14 mouse cellular contexts compared by ENCODE assay signal in the genomic region with DNA sequence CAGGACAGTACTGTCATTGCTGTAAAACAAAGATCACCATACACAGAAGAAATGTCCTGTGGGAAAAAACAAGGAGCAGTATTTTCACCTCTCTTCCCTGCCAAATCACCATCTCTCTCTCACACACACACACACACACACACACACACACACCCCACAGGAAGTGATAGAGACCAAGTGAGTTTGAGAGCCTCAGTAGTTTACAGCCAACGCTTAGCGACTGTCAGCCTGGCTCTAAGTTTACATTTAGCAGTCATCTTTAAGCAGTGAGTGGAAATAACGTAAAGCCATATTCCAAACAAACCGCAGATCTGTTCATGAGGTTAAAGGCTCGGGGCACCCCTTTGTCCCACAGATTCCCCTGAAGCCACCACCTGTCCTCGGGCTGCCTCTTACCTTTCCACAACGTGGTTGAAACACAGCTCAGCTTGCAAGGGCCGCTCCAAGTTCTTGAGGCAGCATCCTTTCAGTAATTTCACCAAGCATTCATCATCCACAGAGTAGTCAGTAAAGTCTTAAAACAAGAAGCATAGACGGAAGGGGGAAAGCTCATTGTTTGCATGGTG.
DNase-seq lines count a peak whose midpoint lies in the region; ATAC-seq and TF ChIP-seq lines count a peak whose summit lies in the region.
"Had no signal": no experiment of that assay in that cellular context is flagged by ENCODE, and none has a peak within 500 bp of the region (broad histone marks: within the 10 kb centered on the region; RNA-seq: fewer than 3 reads in every experiment).

No protein-coding gene starts in this region.

- H3K36me3 ChIP-seq in lung, embryonic 14.5 days (ENCODE audit: insufficient read depth) = no peaks in the 10 kb centered on the region
- H3K36me3 ChIP-seq in forebrain, embryonic 12.5 days (replicated peaks) = no peaks in the 10 kb centered on the region
- H3K36me3 ChIP-seq in stomach, embryonic 16.5 days (ENCODE audit: control insufficient read depth, insufficient read depth, low read length) = no peaks in the 10 kb centered on the region
- H3K36me3 ChIP-seq: liver, embryonic 15.5 days had no signal

- no peak overlapping the region for H3K4me3 ChIP-seq in lung, embryonic 14.5 days (ENCODE audit: low read depth, low read length)
- no peak overlapping the region for H3K4me3 ChIP-seq in forebrain, embryonic 12.5 days (replicated peaks)
- no peak overlapping the region for H3K4me3 ChIP-seq in stomach, embryonic 16.5 days (replicated peaks; ENCODE audit: low read length)
- H3K4me3 ChIP-seq: liver, embryonic 15.5 days; megakaryocyte, embryonic 14.5 days; myocyte had no signal

- peaks cover 15% of the 10 kb centered on the region for H3K4me1 ChIP-seq in lung, embryonic 14.5 days (ENCODE audit: insufficient read depth)
- peaks cover 9% of the 10 kb centered on the region; the same call in 1 of the 2 replicates for H3K4me1 ChIP-seq in forebrain, embryonic 12.5 days
- no peaks in the 10 kb centered on the region; the same call in none of the 2 replicates for H3K4me1 ChIP-seq in stomach, embryonic 16.5 days (ENCODE audit: control insufficient read depth, insufficient read depth, low read length)
- H3K4me1 ChIP-seq: liver, embryonic 15.5 days had no signal

- H3K27ac ChIP-seq in lung, embryonic 14.5 days (ENCODE audit: low read depth) = peak overlapping the region; percentile 61; the same call in 1 of the 2 replicates
- peak overlapping the region; percentile 14; the same call in 1 of the 2 replicates for H3K27ac ChIP-seq in forebrain, embryonic 12.5 days
- H3K27ac ChIP-seq in stomach, embryonic 16.5 days (ENCODE audit: low read length) = peak overlapping the region; percentile 54
- H3K27ac ChIP-seq: liver, embryonic 15.5 days had no signal

- H3K27me3 ChIP-seq in lung, embryonic 14.5 days (ENCODE audit: insufficient read depth, low read length) = no peaks in the 10 kb centered on the region
- H3K27me3 ChIP-seq in forebrain, embryonic 12.5 days = no peaks in the 10 kb centered on the region
- no peaks in the 10 kb centered on the region for H3K27me3 ChIP-seq in stomach, embryonic 16.5 days (ENCODE audit: control insufficient read depth, insufficient read depth, low read length)
- H3K27me3 ChIP-seq: liver, embryonic 15.5 days; Patski had no signal

- no peaks in the 10 kb centered on the region for H3K9me3 ChIP-seq in lung, embryonic 14.5 days (ENCODE audit: low read depth, low read length)
- no peaks in the 10 kb centered on the region for H3K9me3 ChIP-seq in forebrain, embryonic 12.5 days
- H3K9me3 ChIP-seq in stomach, embryonic 16.5 days (replicated peaks; ENCODE audit: control insufficient read depth, low read length) = no peaks in the 10 kb centered on the region
- H3K9me3 ChIP-seq: liver, embryonic 15.5 days; megakaryocyte, embryonic 14.5 days had no signal

- no peak for TF ChIP-seq CTCF in lung, embryonic 14.5 days (IDR thresholded peaks at IDR 0.05; ENCODE audit: low read depth)

- WGBS in lung, embryonic 14.5 days = 30% methylated on average over 9 of the region's 9 CpGs
- WGBS in forebrain, embryonic 12.5 days = 86% methylated on average over 9 of the region's 9 CpGs
- 33% methylated on average over 9 of the region's 9 CpGs for WGBS in stomach, embryonic 16.5 days

- DNase-seq in cerebellum, postnatal 4 days (ENCODE audit: low spot score in 2 of 2) = no peak
- peak; percentile 60 for DNase-seq in lung, embryonic 14.5 days
- DNase-seq in lung, postnatal 10 days = no peak
- DNase-seq in adrenal gland, adult 8-10 months = no peak
- no peak for DNase-seq in adrenal gland, postnatal 4 days (ENCODE audit: low spot score in 2 of 2)
- DNase-seq: heart, postnatal 14 days; kidney, adult 9 months had no signal

- ATAC-seq in cerebellum, adult (ENCODE audit: insufficient number of reproducible peaks, low FRiP score, low TSS enrichment) = peak; percentile 8; the same call in 1 of the 2 replicates
- ATAC-seq in lung, embryonic 14.5 days (ENCODE audit: insufficient read depth) = peak; percentile 55
- no peak for ATAC-seq in forebrain, embryonic 12.5 days (ENCODE audit: low FRiP score)
- ATAC-seq in stomach, embryonic 16.5 days (ENCODE audit: insufficient read depth, low FRiP score) = no peak
- ATAC-seq: Patski had no signal

- H3K9ac ChIP-seq in lung, embryonic 14.5 days = no peak overlapping the region
- no peak overlapping the region for H3K9ac ChIP-seq in forebrain, embryonic 12.5 days
- H3K9ac ChIP-seq in stomach, embryonic 16.5 days (ENCODE audit: low read length) = no peak overlapping the region; the same call in 1 of the 2 replicates
- H3K9ac ChIP-seq: liver, embryonic 15.5 days had no signal

- H3K4me2 ChIP-seq in lung, embryonic 14.5 days = 0 out of 2 replicates have a peak overlapping the region, but pooled peaks have one; percentile 12
- no peak overlapping the region for H3K4me2 ChIP-seq in forebrain, embryonic 12.5 days
- H3K4me2 ChIP-seq in stomach, embryonic 16.5 days (ENCODE audit: low read depth, low read length) = no peak overlapping the region; the same call in 1 of the 2 replicates
- H3K4me2 ChIP-seq: liver, embryonic 15.5 days had no signal

Comparison
In these comparisons a context has a peak if more than half of its experiments do, and no peak if none do; other contexts are left out.
1. ATAC-seq: peak in cerebellum, adult (single experiment) and lung, embryonic 14.5 days (single experiment); none in forebrain, embryonic 12.5 days (single experiment) and stomach, embryonic 16.5 days (single experiment).
2. Peak in every context shown above with its lines, with median percentiles within 50 percentile points of each other: H3K27ac ChIP-seq.